Mouse (Mus musculus) spleen, adult 2 months (tissue): Measurements from ENCODE around the gene Cars.

Experiments used
- CTCF ChIP-seq: fragments of 200-500 bp; IDR thresholded peaks from 2 replicates; pipeline ENCODE4 v1.5.1; 2011; ENCODE audit warnings: mild to moderate bottlenecking, inconsistent platforms; ENCODE audit not compliant: insufficient read depth, insufficient read length, insufficient replicate concordance; ENCODE audit errors: extremely low read depth
- POLR2A ChIP-seq: fragments of 200-500 bp; IDR thresholded peaks from 2 replicates; pipeline ENCODE4 v1.6.1; 2011; ENCODE audit warnings: low read depth, low read length, inconsistent platforms

GRCm38 (mm10) chr7:143620951-143621350 is 21.1 kb upstream of the Cars start:
- TF ChIP-seq POLR2A (no peak), CTCF (no peak)
